Mouse (Mus musculus) neural tube, embryonic 14.5 days (tissue): ENCODE data around the gene Trappc1. TPM values are rescaled to one million over a fixed set of nuclear protein-coding genes. Genes with fewer than 3 reads are reported as not detected.
"Not testable (repeated sequence)": the region's sequence is repeated elsewhere in the genome, so short reads cannot be mapped to it uniquely, and the experiment has no call there.

Experiments
- ATAC-seq: fragments of 200-750 bp; cut with Nextera tagmentation; 2 replicates; pipeline ENCODE4 v1.8.0; 2017; ENCODE audit warnings: low read depth, mild to moderate bottlenecking, moderate TSS enrichment, moderate library complexity
- H3K27ac ChIP-seq: fragments of 300-500 bp; sonication (generic); 2 replicates; pipeline ENCODE4 v1.5.1; 2014; ENCODE audit warnings: low read depth, mild to moderate bottlenecking, control low read depth, low read length, moderate library complexity, mixed read lengths
- H3K27me3 ChIP-seq: fragments of 300-500 bp; sonication (generic); 2 replicates; pipeline ENCODE4 v1.6.1; 2014; ENCODE audit warnings: low read length; ENCODE audit not compliant: control insufficient read depth, insufficient read depth
- H3K36me3 ChIP-seq: fragments of 300-500 bp; sonication (generic); 2 replicates; pipeline ENCODE4 v1.6.1; 2014; ENCODE audit warnings: low read length, mixed read lengths; ENCODE audit not compliant: control insufficient read depth, insufficient read depth
- H3K4me1 ChIP-seq: fragments of 300-500 bp; sonication (generic); 2 replicates; pipeline ENCODE4 v1.6.1; 2014; ENCODE audit warnings: low read length; ENCODE audit not compliant: control insufficient read depth, insufficient read depth
- H3K4me2 ChIP-seq: fragments of 300-500 bp; sonication (generic); 2 replicates; pipeline ENCODE4 v1.6.1; 2014; ENCODE audit warnings: mild to moderate bottlenecking, low read depth, low read length, control low read depth
- H3K4me3 ChIP-seq: fragments of 300-500 bp; sonication (generic); 2 replicates; pipeline ENCODE4 v1.5.1; 2014; ENCODE audit warnings: low read depth, low read length, control low read depth, mixed read lengths
- H3K9ac ChIP-seq: fragments of 300-500 bp; sonication (generic); replicated peaks from 2 replicates; pipeline ENCODE4 v1.6.1; 2014; ENCODE audit warnings: low read depth, mild to moderate bottlenecking, control low read depth, low read length, mixed read lengths
- H3K9me3 ChIP-seq: fragments of 300-500 bp; sonication (generic); 2 replicates; pipeline ENCODE4 v1.6.1; 2016; ENCODE audit warnings: low read length; ENCODE audit not compliant: control insufficient read depth
- WGBS: fragments of 180-500 bp; shearing (Covaris S2); extraction: QIAGEN DNeasy Blood & Tissue Kit; methylation state at CpG from one replicate; pipeline ENCODE4 v1.1.7; 2014; 5-methylcytosine and 5-hydroxymethylcytosine counted together
- polyA plus RNA-seq: library from polyadenylated mRNA; unstranded; fragments of >200 nt; fragmentation: Nextera tagmentation; extraction: Ambion mirVana; gene quantifications from 2 replicates; pipeline ENCODE4 v1.2.1, GENCODE M21; 2014

Gene Trappc1
- polyA plus RNA-seq, 1 experiment from 2014 or later, result 200 TPM

DNA sequence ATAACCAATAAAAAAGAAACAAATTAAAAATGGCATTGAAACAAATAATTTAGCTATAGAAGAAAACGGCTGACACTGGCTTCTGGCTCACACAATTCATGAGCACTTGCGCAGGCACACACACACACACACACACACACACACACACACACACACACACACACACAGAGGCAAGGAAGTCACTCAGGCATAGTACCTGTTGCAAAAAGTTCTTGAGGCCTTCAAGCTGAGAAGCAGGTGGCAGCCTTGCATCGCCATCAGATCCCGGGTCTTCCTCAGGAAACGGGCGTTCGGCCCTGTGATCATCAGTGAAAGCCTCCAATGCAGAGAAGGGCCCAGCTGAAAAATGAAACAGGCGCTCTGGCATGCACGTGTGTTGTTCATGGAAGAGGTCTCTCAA lies 18.5 kb upstream of the Trappc1 start:
- ATAC-seq, result no peak
- Histone ChIP-seq H3K27ac (no peak overlapping the region), H3K4me2 (no peak overlapping the region), H3K4me3 (no peak overlapping the region), H3K36me3 (peaks cover 51% of the 10 kb centered on the region), H3K4me1 (no peaks in the 10 kb centered on the region), H3K9ac (no peak overlapping the region), H3K9me3 (no peaks in the 10 kb centered on the region), H3K27me3 (no peaks in the 10 kb centered on the region)
- WGBS, result 94% methylated on average over 9 of the region's 9 CpGs

DNA sequence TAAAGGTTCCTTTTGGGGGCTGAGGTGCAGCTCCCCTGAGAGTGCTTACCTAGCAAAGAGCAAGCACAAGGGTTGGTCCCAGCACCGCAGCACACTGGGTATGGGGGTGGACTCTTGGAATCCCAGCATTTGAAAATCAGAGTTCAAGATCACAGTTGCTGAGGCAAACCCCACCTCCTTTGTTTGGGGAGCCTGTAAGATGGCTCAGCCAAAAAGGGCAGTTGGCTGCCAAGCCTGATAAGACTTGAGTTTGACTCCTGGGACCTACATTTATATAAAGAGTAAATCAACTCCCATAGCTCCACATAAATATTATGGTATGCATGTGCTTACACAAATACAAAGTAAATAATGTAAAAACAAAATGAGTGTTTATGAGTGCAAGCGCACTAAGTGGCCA lies 17.7 kb upstream of the Trappc1 start:
- Histone ChIP-seq H3K4me1 (no peaks in the 10 kb centered on the region), H3K4me3 (no peak overlapping the region), H3K9me3 (no peaks in the 10 kb centered on the region), H3K9ac (no peak overlapping the region), H3K4me2 (no peak overlapping the region), H3K36me3 (peaks cover 51% of the 10 kb centered on the region), H3K27ac (no peak overlapping the region), H3K27me3 (no peaks in the 10 kb centered on the region)
- WGBS, result 91% methylated on average over 2 of the region's 2 CpGs
- ATAC-seq, result no peak

DNA sequence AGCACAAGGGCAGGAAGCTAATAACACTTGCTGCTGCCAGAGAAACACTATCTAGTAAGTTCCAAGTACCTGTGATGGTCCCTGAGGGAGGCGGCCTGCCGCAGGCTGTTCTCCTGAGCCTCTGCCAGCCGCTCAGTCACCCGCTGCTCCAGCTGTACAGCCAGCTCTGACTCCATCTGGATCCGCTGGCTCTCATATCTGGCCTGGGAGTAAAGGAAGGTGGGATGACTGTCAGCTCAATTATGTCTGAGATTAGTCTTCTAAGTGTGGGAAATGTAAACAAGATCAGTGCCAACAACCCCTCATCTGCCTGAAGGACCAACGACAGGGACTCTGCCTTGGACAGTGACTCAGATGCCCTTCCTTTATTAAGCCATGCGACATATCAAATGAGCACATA lies 12.5 kb upstream of the Trappc1 start:
- no peaks in the 10 kb centered on the region for H3K9me3 ChIP-seq
- no peak overlapping the region for H3K4me3 ChIP-seq
- ATAC-seq, result no peak
- H3K4me1 ChIP-seq, result no peaks in the 10 kb centered on the region
- H3K27ac ChIP-seq, result peak overlapping the region; percentile 7; the same call in 1 of the 2 replicates
- no peak overlapping the region for H3K4me2 ChIP-seq
- peaks cover 35% of the 10 kb centered on the region for H3K36me3 ChIP-seq
- H3K27me3 ChIP-seq, result no peaks in the 10 kb centered on the region
- 80% methylated on average over 7 of the region's 7 CpGs for WGBS
- H3K9ac ChIP-seq, result no peak overlapping the region

DNA sequence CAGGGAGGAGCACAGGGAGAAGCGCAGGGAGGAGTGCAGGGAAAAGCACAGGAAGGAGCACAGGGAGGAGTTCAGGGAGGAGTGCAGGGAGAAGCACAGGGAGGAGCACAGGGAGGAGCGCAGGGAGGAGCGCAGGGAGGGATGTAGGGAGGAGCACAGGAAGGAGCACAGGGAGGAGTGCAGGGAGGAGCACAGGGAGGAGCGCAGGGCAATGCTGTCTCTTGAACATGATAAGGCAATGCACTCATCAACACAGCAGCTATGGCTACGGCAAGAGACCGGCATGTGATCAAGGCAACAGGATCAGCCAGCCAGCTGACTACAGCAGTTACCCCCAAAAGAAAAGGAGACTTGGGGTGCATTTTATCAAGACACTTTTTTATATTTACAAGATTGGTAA lies 7.4 kb upstream of the Trappc1 start:
- Histone ChIP-seq H3K27me3 (no peaks in the 10 kb centered on the region), H3K36me3 (no peaks in the 10 kb centered on the region; the same call in 1 of the 2 replicates), H3K27ac (no peak overlapping the region), H3K4me1 (no peaks in the 10 kb centered on the region), H3K4me2 (no peak overlapping the region), H3K4me3 (no peak overlapping the region), H3K9me3 (no peaks in the 10 kb centered on the region), H3K9ac (no peak overlapping the region)
- ATAC-seq, result no peak
- 95% methylated on average over 6 of the region's 6 CpGs for WGBS

DNA sequence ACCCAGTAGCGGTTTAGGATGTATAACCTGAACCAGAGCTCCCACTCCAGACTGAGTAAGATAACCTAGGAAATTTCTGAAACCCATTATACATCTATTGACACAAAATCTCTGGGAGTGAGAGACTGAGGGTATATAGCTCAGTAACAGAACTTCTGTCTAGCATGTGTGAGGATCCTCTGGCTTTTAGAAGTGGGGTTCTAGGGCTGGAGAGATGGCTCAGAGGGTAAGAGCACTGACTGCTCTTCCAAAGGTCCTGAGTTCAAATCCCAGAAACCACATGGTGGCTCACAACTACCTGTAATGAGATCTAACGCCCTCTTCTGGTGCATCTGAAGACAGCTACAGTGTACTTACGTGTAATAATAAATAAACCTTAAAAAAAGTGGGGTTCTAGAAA lies 5.8 kb upstream of the Trappc1 start:
- H3K27ac ChIP-seq, ATAC-seq, H3K9me3 ChIP-seq, H3K9ac ChIP-seq, H3K4me2 ChIP-seq, H3K36me3 ChIP-seq, H3K27me3 ChIP-seq, H3K4me3 ChIP-seq: not testable (repeated sequence)
- H3K4me1 ChIP-seq, result peaks cover 16% of the 10 kb centered on the region
- WGBS, result 91% methylated on average over 3 of the region's 3 CpGs

DNA sequence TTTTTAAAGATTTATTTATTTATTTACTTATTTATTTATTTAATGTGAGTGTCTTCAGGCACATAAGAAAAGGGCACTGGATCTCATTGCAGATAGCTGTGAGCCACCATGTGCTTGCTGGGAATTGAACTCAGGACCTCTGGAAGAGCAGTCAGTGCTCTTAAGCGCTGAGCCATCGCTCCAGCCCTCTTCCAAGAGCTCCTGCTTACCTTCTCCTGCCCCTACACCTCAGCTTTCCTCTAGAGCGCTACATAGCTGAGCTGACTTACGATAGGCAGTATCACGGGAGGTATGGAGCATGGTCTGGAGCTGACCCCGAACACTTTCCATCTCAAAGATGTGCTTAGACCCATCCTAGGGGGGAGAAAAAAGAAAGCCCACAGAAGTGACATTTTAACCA lies 2.2 kb upstream of the Trappc1 start:
- H3K27me3 ChIP-seq, result no peaks in the 10 kb centered on the region
- no peak overlapping the region for H3K27ac ChIP-seq
- no peak overlapping the region for H3K4me3 ChIP-seq
- WGBS, result 86% methylated on average over 6 of the region's 6 CpGs
- H3K9ac ChIP-seq, result no peak overlapping the region
- peak overlapping the region; percentile 66; the same call in 1 of the 2 replicates for H3K4me2 ChIP-seq
- no peaks in the 10 kb centered on the region; the same call in 1 of the 2 replicates for H3K36me3 ChIP-seq
- no peaks in the 10 kb centered on the region for H3K9me3 ChIP-seq
- peaks cover 30% of the 10 kb centered on the region for H3K4me1 ChIP-seq
- no peak for ATAC-seq

DNA sequence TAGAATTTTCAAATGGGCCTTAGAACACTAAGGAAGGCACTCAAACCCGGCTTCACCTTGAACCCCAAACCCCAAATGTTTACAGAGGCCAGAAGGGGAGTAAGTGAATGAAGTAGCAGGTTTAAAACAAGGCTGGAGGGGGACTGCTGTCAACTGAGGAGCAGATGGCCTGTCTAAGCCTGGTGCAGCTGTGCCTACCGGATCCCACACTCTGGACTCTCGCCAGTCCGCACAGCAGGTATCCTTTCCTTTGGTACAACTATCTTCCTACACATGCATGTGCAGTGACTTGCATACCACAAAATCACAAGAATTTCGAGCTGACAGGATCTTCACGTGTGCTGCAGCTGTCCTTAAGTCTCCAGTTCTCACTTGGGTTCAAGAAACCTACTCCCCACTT lies 1.8 kb upstream of the Trappc1 start:
- Histone ChIP-seq H3K4me2 (peak overlapping the region; percentile 66; the same call in 1 of the 2 replicates), H3K4me1 (peaks cover 34% of the 10 kb centered on the region), H3K9ac (peak overlapping the region; percentile 80; the same call in 1 of the 2 replicates), H3K9me3 (no peaks in the 10 kb centered on the region), H3K4me3 (no peak overlapping the region), H3K27ac (no peak overlapping the region), H3K27me3 (no peaks in the 10 kb centered on the region), H3K36me3 (no peaks in the 10 kb centered on the region; the same call in 1 of the 2 replicates)
- 63% methylated on average over 6 of the region's 6 CpGs for WGBS
- ATAC-seq, result no peak

DNA sequence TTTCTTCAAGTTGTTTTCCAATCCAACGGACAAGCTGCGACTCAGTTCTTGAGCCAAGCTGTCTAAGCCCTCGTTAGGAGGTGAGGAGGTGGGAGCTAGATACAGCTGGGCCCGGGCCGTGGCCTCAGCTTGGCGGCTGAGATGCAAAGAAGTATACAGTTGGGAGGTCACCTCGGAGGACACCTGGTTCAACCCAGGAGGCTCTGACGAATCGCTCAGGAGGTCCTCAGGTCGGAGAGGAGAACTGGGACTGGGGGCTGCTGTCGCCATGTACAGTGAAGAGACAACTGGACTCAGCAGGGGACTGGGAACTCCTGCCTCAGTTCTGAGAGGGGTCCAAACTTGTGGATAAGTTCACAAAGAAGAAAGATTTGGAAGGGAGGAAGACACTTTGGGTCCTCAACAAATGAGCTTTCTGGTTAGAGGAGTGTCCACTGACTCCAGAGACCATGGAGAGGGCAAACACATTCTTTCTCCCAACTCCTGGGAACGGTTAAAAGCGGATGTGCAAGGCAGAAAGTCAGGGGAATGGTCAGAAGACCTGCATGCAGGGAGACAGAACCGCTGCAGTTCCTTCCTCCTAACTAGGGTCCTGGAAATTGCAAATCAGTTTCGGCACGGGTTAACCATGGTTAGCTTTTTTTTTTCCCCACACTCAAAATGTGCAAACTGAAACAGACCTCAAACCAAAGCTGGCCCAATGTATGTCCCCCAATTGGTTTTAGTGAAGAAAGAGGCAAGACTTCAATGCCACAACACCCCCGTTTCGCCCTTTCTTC lies 898 bp upstream of the Trappc1 start:
- Histone ChIP-seq H3K27ac (peak overlapping the region; percentile 88), H3K36me3 (no peaks in the 10 kb centered on the region), H3K9ac (peak overlapping the region; percentile 80), H3K4me1 (peaks cover 35% of the 10 kb centered on the region), H3K4me2 (peak overlapping the region; percentile 66), H3K4me3 (peak overlapping the region; percentile 57), H3K9me3 (no peaks in the 10 kb centered on the region), H3K27me3 (no peaks in the 10 kb centered on the region)
- whole genome bisulfite sequencing, result 25% methylated on average over 18 of the region's 18 CpGs
- no peak for ATAC-seq

DNA sequence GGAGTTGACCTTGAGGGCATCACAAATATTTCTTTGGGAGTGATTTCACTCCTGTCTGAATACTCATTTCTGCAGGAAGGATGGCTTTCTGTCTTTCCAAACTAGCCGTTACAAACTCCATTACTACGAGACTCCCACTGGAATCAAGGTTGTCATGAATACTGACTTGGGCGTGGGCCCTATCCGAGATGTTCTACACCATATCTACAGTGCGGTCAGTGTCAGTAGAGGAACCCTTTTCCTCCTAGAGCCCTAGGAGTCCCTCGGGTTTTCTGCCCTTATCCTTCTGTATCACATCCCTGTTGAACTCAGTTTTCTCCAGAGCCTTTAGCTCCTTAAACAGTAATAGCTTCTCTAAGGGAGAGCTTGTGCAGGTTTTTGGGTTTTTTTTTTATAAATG lies 969 bp downstream of the Trappc1 start:
- H3K36me3 ChIP-seq, result no peaks in the 10 kb centered on the region
- 85% methylated on average over 6 of the region's 6 CpGs for WGBS
- no peaks in the 10 kb centered on the region for H3K27me3 ChIP-seq
- no peaks in the 10 kb centered on the region for H3K9me3 ChIP-seq
- peak overlapping the region; percentile 99 for H3K4me2 ChIP-seq
- no peak overlapping the region for H3K9ac ChIP-seq
- ATAC-seq, result no peak
- peak overlapping the region; percentile 57 for H3K4me3 ChIP-seq
- peaks cover 35% of the 10 kb centered on the region for H3K4me1 ChIP-seq
- H3K27ac ChIP-seq, result no peak overlapping the region
